Mouse (Mus musculus): ENCODE data around the gene Tmem242.

Gene Tmem242

DNA sequence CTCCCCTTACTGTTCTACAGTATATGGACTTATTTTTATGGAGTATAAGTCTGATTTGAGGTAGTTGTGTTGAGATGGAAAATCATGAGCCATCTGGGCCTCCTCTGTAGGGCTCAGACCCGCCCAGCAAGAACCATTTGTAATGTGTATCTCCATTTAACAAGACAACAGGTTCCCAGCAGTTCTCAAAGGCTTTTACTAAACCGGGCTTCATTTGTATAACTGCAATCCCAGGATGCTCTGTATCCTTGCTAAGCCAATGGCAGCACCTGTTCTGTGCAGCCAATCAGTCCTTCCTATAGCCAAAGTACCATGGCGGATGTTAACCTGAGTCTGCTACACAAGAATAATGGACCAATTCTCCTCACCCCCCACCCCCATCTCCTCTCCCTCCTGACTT, 23.5 kb downstream of the Tmem242 start:
- DNase-seq (ENCODE audit: low read depth, low spot score) = peak; percentile 71

DNA sequence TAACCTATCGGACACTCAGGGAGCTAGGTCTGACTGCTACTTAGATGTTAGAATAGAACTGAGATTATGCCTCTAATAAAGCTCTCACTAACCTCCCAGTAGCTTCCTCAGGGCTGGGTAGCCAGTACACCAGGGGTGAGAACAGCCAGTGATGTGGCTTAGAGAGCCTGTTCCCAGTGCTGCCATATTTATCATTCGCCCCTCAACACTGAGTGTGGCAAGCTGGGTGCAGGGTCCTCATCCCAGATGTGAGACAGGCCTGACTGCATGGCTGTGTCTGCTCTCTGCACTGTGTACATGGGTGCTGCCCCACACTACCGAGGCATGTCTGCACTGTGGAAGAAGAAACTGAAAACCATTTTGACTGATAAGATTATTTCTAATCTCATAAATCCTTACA, 26.0 kb downstream of the Tmem242 start:
- no peak for DNase-seq (ENCODE audit: low read depth, low spot score)

DNA sequence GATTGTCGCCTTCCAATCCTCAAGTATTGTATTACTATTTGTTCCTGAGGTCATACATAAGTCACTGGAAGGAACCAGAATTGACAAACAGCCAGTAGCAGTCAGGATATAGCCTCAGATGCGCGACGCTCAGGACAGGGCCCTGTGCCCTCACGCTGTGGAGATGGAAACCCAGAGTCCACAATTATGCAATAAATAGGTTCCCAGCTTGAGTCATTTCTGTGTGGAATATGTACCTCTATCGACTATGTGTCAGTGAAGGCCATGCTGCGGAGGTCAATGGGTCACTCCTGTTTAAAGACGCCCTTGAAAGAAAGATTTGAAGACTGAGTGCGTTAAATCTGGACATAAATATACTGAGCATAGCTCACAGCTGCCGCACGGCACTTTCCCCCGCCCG, 26.7 kb downstream of the Tmem242 start:
- DNase-seq (ENCODE audit: low read depth, low spot score) = no peak

DNA sequence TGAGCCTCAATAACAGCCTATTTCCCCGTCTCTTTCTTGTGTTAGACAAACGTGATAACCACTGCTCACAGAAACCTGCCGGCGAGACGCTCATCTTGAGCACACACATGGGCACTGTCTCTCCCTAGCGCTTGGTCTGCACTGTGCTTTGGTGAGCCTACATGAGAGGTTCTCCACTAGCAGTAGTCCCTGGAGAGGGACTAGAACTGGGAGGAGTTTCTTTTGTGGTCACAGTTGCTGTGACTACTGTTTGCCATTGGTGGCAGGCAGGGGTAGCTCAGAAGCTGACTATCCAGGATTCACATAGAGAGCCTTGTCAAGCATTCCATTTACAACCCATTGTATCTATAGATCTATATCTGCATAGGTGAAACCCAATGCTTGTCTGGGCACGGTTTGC, 27.3 kb downstream of the Tmem242 start:
- DNase-seq (ENCODE audit: low read depth, low spot score) = no peak

DNA sequence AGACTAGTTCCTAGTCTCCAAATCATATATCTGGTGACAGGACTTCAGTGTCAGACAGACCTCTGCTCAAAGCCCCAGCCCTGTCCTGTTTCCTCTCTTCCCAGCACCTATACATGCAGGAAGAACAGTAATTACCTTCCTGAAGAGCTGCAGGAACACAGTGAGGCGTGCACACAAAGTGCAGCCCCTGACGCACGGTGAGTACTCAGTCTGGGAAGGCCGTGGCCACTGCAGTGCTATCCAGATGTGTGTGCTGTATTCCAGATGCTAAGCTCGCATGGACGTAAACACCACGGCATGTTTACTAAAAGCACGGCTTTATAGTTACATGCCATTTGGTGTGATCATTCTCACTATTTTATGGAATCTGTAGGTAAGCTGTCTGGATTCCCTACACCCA, 27.8 kb downstream of the Tmem242 start:
- DNase-seq (ENCODE audit: low read depth, low spot score) = no peak

DNA sequence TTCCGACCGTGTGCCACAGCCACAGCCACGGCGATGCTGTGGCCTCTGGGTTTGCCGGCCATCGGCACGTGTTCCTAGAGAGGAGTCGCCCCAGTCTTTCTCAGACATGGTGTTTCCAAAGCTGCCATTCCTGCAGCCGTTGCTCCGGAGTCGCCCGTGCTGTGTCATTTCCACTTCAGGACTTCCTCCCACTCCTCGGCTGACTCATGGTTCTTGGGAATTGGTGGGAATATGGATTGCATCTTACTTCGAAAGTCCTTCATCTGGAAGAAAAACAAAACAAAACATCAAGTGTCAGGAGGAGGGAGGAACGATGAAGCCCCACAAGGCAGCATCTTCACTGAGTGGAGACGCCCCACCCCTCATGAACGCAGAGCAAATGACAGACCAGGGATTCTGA, 28.9 kb downstream of the Tmem242 start:
- no peak for DNase-seq (ENCODE audit: low read depth, low spot score)

DNA sequence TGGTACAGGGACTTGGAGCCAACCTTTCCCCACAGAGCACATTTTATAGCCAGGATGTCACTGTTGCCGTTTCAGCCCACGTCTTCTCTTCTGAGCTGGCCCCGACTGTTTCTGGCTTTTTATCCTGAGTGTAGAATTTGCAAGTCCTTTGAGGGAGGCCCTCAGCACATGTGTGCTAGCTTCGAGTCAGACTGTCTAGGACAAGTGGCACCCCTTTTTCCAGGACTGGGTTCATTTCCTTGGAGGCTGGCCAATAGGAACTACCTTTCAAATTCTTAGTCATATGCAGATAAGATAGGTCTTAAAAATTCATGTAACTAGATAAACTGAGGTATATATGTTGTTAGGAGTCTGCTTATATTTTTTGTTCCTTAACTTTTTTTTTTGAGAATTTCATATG, 29.7 kb downstream of the Tmem242 start:
- no peak for DNase-seq (ENCODE audit: low read depth, low spot score)

DNA sequence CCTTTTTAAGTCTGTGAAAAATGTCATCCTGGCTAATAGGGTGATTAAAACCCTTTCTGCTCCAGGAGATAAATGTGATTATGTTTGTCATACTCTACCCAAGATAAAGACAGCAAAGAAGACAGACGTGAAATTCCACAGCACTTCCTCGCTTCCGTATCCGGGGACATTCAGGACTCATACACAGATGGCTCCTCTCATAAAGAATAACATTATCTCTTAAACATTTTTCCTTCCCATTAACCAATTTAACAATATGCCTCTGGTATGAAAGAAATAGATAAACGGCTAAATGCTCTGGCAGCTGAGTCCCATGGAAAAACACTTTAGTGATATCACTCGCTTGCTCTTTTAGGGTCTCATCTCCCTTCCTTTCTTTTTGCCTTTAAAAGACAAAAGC, 33.0 kb downstream of the Tmem242 start:
- DNase-seq (ENCODE audit: low read depth, low spot score) = no peak

DNA sequence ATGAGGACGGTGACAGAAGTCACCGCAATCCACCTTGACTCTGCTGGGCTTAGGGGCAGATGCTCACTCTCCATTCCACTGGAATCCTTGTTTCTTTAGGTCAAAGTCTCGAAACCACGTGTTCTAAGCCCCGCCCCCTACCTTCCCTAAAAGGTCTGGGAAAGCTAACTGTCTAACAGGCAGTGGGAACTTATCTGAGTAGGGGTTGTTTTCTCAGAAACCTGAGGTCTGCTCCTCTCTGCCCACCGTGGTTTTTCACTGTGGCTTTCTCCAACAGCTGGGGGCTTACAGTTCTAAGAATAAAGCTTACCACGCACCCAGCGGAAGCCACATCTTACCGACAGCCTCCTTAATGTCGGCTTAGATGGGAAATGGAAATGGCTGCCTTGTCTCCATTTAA, 33.5 kb downstream of the Tmem242 start:
- DNase-seq (ENCODE audit: low read depth, low spot score) = peak; percentile 40

DNA sequence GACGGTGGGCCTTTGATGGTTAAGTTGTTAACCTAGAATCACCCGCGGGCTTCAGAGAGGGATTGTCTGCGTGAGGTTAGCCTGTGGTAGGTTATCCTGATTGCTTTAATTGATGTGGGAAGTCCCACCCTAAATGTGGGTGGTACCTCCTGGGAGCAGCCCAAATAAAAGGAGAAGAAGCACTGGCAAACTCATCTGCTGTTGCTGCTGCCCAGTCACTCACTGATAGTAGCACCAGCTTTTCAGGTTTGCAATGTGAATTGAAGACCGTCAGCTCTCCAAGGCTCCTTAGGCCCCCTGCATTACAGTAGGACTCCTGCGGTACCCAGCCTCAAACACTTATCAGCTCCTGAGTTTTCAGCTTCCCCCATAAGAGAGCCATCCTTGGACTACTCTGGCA, 36.2 kb downstream of the Tmem242 start:
- DNase-seq (ENCODE audit: low read depth, low spot score) = no peak

DNA sequence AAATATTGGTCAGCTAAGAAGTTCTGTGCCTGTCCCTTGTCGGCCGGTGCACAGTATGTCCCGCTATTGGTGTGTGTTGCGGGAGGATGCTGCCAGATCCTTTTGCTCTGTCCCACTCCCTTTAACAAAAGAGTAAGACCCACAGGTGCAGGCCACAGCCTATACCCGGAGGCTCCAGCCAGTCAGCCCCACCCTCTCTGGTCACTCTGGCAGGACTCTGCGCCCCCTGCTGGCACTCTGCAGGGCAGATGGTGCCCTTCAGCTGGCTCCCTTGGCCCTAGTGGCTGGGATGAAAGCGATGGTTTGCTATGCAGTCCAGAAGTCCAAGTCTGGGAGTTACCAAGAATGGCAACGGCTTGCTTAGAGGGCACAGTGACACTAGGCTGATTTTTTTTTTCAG, 37.4 kb downstream of the Tmem242 start:
- peak; percentile 88 for DNase-seq (ENCODE audit: low read depth, low spot score)

DNA sequence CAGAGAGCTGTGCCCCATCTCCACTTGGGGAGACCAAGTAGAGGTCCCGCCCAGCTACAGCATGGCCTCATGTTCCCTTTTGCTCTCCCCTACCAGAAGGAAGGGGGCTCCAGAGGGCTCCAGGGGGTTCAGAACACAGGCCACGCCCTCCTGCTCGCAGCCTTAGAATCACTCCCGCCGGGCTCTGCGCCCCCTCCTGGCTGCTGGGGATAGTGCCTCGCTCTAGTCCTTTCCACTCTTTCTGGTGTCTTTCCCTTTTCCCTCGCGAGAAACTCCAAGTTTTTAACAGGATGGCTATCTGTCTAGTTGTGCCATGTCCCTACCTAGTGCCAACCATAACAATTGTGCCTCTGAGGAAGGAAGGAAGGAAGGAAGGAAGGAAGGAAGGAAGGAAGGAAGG, 38.0 kb downstream of the Tmem242 start:
- DNase-seq (ENCODE audit: low read depth, low spot score) = peak; percentile 81

DNA sequence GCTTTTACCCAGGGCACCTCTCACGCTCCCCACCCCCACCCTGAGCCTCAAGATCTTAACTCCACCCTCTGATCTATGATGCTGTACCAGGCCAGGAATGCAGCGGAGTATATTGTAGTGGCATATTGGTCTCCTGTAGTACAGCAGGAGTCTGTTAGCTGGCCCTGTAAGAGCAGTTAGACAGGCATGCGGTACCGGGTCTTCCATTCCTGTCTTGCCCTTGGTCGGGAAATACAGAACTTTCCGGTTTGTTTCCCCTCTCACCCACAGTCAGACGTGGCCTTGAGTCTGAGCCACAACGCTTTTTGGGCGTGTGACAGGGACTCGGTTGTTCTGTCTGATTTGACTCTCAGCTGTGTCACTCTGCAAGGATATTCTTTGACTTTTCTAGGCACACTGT, 38.8 kb downstream of the Tmem242 start:
- DNase-seq (ENCODE audit: low read depth, low spot score) = no peak

DNA sequence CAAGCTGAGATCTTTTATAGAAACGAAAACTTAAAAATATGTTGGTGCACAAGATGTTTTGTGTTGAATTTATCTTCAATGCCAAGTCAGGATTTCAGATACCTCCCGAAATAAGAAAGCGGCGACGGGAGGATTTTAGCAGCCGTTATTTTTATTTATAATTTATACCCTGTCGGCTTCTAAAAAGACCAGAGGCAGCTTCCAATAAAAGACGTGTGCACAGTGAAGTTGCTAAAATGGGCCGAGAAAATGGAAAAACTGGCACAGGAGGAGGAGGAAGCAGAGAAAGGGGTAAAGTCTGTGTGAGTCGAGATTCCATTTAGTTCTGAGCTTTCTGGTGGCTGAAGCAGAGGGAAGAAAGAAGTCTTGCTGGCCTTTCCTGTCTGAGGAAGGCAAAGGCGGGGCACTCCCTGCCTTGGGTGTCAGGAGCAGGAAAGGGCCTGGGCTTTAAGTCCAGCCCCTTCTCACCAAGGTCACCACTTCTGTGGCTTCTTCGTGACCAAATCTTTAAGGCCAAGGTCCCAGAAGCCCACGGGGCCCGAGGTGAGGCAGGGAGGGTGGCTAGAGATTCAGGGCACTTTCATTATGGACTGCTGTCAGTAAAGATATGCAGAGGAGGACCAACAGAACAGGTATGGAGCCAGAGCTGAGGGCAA, 39.5 kb downstream of the Tmem242 start:
- DNase-seq (ENCODE audit: low read depth, low spot score) = no peak

DNA sequence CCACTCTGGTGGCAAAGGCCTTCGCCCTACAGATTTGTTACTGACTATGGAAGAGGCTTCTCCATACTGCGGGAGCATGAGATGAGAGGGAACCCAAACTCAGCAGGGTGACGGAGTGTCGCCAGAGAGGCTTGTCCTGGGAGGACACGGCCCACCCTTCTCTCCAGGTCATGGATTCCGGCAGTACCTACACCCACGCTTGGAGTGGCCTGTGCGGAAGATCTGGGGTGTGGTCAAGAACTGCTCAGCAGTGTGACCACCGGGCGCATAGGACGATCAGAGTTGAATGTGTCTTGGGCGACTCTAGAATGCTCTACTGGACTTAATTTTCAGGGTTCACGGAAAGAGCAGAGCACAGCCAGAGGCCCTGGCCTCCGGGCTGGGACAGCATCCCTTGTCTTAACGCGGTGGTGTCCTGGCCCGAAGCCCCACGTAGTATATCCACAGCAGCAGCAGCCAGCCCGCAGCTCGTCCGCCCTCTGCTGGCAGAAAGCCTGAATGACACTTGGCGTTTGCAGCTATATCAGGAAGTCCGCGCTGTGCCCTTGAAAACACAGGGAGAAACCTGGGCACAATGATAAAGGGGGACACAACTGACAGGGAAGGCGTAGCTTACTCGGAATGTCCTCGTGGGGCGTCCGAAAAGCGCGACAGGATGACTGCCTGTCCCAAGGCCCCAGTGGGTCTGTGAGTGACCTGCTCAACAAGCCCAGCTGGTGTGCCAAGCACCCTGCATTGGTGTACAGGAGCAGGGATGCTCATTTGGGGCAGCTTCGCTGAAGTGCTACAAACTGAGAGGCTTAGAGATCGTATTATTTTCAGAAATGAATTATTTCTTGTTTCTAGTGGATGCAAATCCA, 42.7 kb downstream of the Tmem242 start:
- DNase-seq (ENCODE audit: low read depth, low spot score) = peak; percentile 82

DNA sequence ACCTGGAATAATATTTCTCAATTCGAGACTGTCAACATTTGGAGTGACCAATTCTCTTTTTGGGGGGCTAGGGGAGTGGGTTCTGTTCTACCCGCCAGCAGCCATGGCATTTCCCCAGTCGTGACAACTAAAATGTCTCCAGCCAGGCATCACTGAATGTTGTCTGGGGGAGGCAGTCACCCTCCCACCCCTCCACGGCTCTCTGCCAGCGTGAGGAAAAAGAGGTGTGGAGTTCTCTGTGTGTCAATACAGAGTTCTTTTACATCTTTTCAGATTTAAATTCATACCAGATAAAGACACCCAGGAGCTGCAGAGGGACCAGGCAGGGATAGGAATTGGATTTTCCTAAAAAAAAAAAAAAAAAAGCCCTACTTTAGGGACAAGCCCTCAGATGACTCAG, 43.8 kb downstream of the Tmem242 start:
- no peak for DNase-seq (ENCODE audit: low read depth, low spot score)

DNA sequence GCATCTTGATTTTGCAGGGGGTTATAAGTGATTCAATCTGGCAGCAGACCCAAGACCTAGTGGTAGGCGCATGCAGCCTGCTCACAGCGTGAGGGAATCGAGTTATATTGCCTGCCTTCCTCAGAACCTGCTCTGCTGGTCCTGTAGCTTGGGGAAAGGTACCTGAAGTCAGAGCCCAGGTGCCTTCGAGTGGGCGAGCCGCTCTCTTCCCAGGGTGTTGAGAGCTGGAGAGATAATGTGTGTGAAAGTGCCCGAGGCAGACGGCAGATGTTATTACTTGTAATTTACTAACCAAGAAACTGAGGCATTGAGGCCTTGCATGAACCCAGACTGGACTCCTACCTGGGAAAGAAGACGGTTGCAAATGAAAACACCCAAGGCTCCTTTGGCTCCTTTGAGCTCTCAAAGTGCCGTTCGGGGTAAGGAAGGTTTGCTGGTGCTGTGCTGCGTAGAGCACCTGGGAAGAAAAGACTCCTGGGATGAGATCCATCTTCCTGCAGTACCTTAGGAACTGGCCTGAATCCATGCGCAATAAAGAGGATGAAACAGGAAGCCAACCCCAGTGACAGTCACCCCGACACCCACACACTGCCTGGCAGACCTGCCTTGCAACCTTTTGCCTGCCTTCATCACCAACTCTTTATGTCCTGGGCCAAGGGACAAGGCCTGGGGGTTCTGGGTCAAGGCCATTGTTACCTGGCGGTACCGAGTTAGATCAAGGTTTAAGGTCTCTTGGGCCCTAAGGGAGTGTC, 44.4 kb downstream of the Tmem242 start:
- no peak for DNase-seq (ENCODE audit: low read depth, low spot score)

DNA sequence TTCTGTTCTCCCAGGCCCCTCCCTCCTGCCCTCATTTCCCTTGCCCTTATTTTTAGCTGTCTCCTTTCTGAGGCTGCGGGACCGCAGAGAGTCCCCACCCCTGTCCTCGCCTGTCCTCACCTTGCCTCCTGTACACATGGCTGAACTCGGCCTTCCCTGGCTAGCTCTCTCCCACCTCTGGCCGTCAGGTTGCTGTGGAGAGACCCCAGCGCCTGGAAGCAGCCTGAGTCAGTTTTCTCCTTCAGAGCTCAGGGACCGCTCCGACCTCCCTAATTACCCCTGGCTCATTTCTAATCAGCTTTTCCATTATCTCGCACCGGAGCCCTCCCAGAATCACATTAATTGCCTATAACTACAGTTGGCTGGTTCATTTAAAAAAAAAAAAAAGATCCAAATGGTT, 49.4 kb downstream of the Tmem242 start:
- no peak for DNase-seq (ENCODE audit: low read depth, low spot score)

DNA sequence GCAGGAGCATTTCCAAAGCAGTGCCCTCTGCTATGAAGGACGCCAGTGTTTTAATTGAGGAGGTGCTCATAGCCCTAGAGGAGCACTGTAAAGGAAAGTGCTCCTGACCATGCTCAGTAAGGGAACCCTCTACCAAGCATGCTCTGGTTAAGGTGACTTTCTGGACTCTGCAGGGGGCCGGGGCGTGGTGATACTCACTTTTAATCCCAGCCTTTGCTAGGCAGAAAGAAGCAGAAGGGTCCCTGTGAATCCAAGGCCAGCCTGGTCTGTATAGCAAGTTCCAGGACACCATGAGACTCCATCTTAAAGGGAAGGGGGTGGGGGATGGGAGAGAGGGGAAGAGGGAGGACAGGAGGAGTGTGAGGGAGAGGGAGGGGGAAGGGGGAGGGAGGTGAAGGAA, 51.7 kb downstream of the Tmem242 start:
- DNase-seq (ENCODE audit: low read depth, low spot score) = peak; percentile 71

DNA sequence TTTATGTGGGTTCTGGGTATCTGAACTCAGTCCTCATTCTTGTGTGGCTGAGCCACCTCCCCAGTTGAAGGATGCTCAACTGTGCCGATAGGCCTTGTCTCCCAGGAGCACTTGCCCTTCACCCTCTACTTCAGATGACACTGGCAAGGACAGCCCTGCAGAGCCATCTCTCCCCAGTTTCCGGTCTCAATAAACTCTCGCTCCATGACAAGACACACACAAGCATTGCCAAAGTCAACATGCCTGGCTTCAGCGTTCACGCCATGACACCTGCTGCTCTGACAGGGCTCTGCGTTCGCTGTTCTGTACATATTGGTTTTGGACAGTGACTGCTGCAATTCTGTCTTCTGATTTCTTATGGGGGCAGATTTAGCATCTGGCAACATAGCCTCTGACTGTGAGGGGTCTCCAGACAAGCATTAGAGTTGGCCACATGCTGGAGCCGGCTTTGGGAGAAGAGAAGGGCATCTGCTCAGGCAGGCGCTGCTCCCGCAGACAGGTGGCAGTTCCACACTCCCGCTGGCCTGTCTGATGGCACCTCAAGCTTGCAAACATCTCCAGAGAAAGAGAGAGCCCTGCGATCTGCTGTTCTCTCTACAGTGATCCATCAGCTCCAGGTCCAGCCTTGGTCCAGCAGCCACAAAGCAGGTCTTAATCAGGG, 53.0 kb downstream of the Tmem242 start:
- no peak for DNase-seq (ENCODE audit: low read depth, low spot score)

DNA sequence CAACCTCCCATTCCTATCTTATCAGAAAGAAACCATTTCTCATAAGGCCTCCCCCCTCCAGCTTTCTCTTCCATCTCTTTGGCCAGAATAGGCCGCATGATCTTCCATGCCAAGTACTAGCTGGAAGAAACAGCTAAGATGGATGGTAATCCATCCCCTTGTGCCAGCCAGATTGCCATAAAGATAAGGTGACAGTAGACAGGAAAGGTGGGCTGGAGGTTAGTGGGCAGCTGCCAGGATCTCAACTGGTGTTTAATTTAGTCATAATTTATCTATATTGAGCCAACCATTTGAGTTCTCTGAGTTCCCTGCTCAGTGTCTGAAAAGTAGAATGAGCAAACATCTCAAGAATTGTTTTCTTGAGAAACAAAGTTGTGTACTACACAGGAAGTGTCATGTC, 54.4 kb downstream of the Tmem242 start:
- no peak for DNase-seq (ENCODE audit: low read depth, low spot score)

DNA sequence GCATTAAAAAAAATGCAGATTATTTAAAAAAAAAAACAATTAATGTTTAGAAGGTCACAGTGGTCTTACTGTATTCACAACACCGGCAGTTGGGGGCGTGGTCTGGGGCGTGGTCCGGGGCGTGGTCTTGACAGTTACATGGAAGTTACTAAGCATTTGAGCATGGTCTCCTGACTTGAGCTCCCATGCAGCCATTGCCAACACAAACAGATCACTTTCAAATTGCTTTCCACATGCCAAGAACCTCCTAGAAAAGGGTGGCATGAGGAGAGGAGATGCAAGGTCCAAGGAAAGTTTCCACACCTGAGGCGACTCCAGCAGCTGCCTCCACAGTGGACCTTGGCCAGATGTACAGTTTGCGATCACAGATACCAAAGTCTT, 62.1 kb downstream of the Tmem242 start:
- DNase-seq (ENCODE audit: low read depth, low spot score) = peak; percentile 44
